Mouse (Mus musculus): Measurements from ENCODE around the gene Qtrt2.

Gene Qtrt2

DNA sequence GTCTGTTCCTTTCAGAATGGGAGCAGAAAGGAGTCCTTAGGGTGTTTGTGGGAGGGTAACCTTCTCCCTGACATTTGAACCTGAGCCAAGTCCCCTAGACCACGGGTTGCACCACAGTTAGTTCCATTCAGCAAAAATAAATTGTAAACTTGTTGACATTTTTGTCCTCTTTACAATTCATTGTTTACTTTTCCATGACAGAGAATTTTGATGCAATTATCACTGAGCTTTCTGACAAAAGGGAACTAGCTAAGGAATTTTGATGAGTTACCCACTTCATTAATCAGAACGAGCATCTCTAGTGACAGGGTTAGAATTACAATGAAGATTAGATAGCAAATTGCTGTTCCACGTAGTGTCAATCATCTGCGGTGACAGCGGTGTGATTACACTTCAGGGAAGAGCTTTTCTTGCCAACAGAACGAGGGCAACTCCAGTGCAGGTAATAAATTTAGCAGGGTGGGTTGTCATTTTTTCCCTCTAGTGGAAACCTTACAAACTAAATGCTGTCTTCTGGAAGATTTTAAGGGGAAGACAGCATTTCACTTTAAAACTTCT, 1.5 kb downstream of the Qtrt2 start:
- no peak for DNase-seq (ENCODE audit: low read depth, low spot score)

GRCm38 (mm10) chr16:43922630-43923029, 4.0 kb downstream of the Qtrt2 start:
- no peak for DNase-seq (ENCODE audit: low read depth, low spot score)

DNA sequence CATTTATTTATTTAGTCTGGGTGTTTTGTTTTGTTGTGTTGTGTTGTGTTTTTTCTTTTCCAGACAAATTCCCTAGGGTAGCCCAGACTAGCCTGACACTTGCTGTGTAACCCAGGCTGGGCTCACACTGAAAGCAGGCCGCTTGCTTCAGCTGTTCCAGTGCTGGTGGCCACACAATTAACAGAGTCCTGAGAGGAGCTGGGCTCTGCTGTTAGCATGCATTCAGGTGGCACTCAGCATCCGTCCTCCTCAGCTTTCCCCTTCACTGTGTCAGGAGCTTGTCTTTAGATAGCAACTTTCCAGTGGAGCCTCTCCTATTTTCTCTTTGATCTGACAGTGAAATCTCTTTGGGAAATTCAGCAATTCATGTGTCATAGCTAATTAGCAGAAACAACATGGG, 4.6 kb downstream of the Qtrt2 start:
- no peak for DNase-seq (ENCODE audit: low read depth, low spot score)

GRCm38 (mm10) chr16:43918867-43919266, 7.7 kb downstream of the Qtrt2 start:
- no peak for DNase-seq (ENCODE audit: low read depth, low spot score)

DNA sequence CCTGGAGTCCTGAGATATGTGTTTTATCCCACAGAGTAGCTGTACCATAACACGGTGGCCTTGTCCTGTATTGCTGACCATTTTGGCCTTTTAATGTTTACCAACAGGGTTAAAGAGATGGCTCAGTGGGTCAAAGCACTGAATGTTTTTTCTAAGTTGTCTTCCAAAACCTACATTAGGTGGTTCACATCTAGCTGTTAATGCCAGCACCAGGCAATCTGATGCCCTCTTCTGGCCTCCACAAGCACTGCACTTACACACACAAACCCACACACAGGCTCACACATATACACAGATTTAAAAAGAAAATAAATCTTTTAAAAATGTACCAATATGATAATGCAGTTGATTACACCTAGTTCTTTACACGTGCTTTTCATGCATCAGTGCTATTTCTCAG, 17.7 kb downstream of the Qtrt2 start:
- DNase-seq (ENCODE audit: low read depth, low spot score) = no peak

GRCm38 (mm10) chr16:43900571-43900970, 26.0 kb downstream of the Qtrt2 start:
- no peak for DNase-seq (ENCODE audit: low read depth, low spot score)

- DNase-seq (ENCODE audit: low read depth, low spot score) = no peak
Measured at GRCm38 (mm10) chr16:43900138-43900537, 26.5 kb downstream of the Qtrt2 start.

GRCm38 (mm10) chr16:43894501-43894900, 32.1 kb downstream of the Qtrt2 start:
- no peak for DNase-seq (ENCODE audit: low read depth, low spot score)

- DNase-seq (ENCODE audit: low read depth, low spot score) = no peak
Measured at GRCm38 (mm10) chr16:43890747-43891336, 35.8 kb downstream of the Qtrt2 start.

GRCm38 (mm10) chr16:43890005-43890336, 36.6 kb downstream of the Qtrt2 start:
- DNase-seq (ENCODE audit: low read depth, low spot score) = no peak

- DNase-seq (ENCODE audit: low read depth, low spot score) = peak; percentile 100
Measured at GRCm38 (mm10) chr16:43889208-43890004, 37.2 kb downstream of the Qtrt2 start, which contains the start of gene Ccdc191. TSS of gene Ccdc191 (plus strand) at chr16:43889800.

DNA sequence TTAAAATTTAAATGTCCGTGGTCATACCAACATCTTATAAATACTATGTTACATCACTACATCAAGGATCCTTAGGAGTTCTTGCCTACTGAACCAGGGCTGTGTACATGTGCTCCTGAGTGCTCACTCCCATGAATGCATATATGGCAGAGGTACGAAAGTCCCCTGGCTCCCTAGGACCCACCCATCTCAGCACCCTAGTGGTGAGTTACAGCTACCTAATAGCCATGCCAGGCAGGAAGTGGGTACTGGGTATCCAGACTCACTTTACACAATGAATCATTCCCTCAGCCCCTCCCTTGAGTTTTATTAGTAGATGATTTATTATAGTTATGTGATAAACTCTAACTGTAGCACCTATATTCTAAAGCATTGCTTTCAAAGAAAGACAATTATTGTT, 44.3 kb downstream of the Qtrt2 start:
- no peak for DNase-seq (ENCODE audit: low read depth, low spot score)

DNA sequence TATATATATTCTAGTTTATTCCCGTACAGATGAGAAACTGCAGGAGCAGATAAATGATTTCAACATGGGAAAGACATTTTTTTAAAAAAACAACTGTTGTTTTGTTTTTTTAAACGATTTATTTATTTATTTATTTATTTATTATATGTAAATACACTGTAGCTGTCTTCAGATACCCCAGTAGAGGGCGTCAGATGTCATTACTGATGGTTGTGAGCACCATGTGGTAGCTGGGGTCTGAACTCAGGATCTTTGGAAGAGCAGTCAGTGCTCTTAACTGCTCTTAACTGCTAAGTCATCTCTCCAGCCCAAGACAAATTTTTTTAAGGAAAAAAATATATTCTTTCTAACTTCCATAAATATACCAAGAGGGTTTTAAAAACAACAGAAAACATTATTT, 45.0 kb downstream of the Qtrt2 start:
- DNase-seq (ENCODE audit: low read depth, low spot score) = no peak

DNA sequence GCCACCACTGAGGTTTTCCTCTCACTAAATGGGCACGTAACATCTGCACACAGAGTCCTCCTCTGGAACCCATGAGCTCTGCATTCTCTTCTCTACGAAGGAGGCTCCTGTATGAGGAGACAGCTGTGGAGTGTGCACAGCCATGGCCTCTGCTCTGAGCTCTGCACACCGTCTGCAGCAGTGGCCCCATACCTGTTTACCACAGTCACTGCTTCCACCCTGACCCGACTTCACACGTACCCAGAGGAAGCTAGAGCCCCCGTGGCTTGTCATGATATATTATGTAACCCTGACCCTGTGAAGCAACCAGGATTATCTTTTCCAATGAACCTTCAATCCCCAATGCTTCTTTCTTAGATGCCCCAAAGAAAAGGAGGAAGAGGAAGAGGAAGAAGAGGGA, 46.8 kb downstream of the Qtrt2 start:
- no peak for DNase-seq (ENCODE audit: low read depth, low spot score)

- no peak for DNase-seq (ENCODE audit: low read depth, low spot score)
Measured at GRCm38 (mm10) chr16:43871419-43871818, 55.2 kb downstream of the Qtrt2 start.

- no peak for DNase-seq (ENCODE audit: low read depth, low spot score)
Measured at GRCm38 (mm10) chr16:43869805-43870204, 56.8 kb downstream of the Qtrt2 start.

- DNase-seq (ENCODE audit: low read depth, low spot score) = no peak
Measured at GRCm38 (mm10) chr16:43860624-43861023, 66.0 kb downstream of the Qtrt2 start.

DNA sequence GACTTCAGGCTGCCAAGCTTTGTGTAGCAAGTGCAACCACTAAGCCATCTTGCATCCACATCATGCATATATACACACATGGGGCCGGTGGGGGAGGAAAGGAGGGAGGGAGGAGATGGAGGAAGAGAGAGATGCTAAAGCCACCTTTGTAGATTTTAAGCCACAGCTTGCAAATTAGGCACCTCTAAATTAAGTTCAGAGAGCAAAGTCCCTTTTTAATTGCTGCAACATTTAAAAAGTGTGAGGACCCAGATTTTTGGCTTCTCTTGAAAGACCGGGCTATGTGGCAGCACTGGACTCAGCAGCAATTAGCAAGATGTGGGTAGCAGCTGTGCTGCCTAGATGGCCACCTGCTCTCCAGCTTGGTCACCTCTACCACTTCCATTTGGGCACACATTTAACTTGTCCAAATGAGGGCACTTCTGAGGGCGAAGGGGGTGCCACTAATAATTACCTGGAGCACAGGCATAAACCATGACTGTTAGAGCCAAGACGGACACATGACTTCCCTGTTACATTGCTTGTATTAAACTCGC, 67.6 kb downstream of the Qtrt2 start:
- no peak for DNase-seq (ENCODE audit: low read depth, low spot score)

DNA sequence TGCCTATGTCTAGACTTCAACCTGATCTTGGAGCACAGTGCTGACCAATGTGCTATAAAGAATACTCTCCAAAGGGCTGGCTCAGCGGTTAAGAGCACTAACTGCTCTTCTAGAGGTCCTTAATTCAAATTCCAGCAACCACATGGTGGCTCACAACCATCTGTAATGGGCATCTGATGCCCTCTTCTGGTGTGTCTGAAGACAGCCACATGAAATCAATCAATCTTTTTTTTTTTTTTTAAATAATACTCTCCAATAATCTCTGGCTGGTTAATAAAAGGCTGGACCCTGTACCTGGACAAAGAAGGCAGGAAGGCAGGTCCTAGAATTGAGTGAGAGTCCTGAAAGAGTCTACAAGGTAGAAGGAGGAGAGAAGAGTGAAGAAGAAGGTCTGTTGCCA, 76.8 kb downstream of the Qtrt2 start:
- DNase-seq (ENCODE audit: low read depth, low spot score) = no peak

GRCm38 (mm10) chr16:43841236-43841635, 85.4 kb downstream of the Qtrt2 start:
- DNase-seq (ENCODE audit: low read depth, low spot score) = no peak

GRCm38 (mm10) chr16:43831957-43832356, 94.7 kb downstream of the Qtrt2 start:
- DNase-seq (ENCODE audit: low read depth, low spot score) = no peak

- no peak for DNase-seq (ENCODE audit: low read depth, low spot score)
Measured at GRCm38 (mm10) chr16:43827492-43827891, 99.1 kb downstream of the Qtrt2 start.

GRCm38 (mm10) chr16:43818404-43818803, 108.2 kb downstream of the Qtrt2 start:
- no peak for DNase-seq (ENCODE audit: low read depth, low spot score)

Measured in retina, adult 2 months (tissue).